9 mouse cellular contexts compared by ENCODE assay signal in genomic region chr7:30532931-30533330, GRCm38 (mm10). TPM values are rescaled to one million over a fixed set of nuclear protein-coding genes. Genes with fewer than 3 reads are reported as not detected.
A peak's percentile ranks its signal among the peaks of the same experiment; 100 is the strongest.
DNase-seq lines count a peak whose midpoint lies in the region; ATAC-seq lines count a peak whose summit lies in the region.
"Had no signal": no experiment of that assay in that cellular context is flagged by ENCODE, and none has a peak within 500 bp of the region (broad histone marks: within the 10 kb centered on the region; RNA-seq: fewer than 3 reads in every experiment).

No protein-coding gene starts in this region.

- peak overlapping the region; percentile 70 for H3K27ac ChIP-seq in embryonic facial prominence, embryonic 10.5 days (replicated peaks)
- peak overlapping the region; percentile 93; the same call in 1 of the 2 replicates for H3K27ac ChIP-seq in hindbrain, embryonic 12.5 days
- peak overlapping the region; percentile 97 for H3K27ac ChIP-seq in midbrain, embryonic 10.5 days (replicated peaks)

- peaks cover 56% of the 10 kb centered on the region for H3K36me3 ChIP-seq in embryonic facial prominence, embryonic 10.5 days (replicated peaks)
- peaks cover 48% of the 10 kb centered on the region for H3K36me3 ChIP-seq in hindbrain, embryonic 12.5 days
- H3K36me3 ChIP-seq in midbrain, embryonic 10.5 days = peaks cover 53% of the 10 kb centered on the region

- no peaks in the 10 kb centered on the region for H3K9me3 ChIP-seq in embryonic facial prominence, embryonic 10.5 days
- H3K9me3 ChIP-seq in hindbrain, embryonic 12.5 days (replicated peaks) = no peaks in the 10 kb centered on the region
- H3K9me3 ChIP-seq in midbrain, embryonic 10.5 days (replicated peaks) = no peaks in the 10 kb centered on the region
- H3K9me3 ChIP-seq: G1E had no signal

- peaks cover 16% of the 10 kb centered on the region for H3K27me3 ChIP-seq in embryonic facial prominence, embryonic 10.5 days (replicated peaks; ENCODE audit: low read depth, poor library complexity, severe bottlenecking)
- no peaks in the 10 kb centered on the region for H3K27me3 ChIP-seq in hindbrain, embryonic 12.5 days
- peaks cover 25% of the 10 kb centered on the region for H3K27me3 ChIP-seq in midbrain, embryonic 10.5 days (ENCODE audit: low read depth, poor library complexity, severe bottlenecking)

- peak overlapping the region; percentile 82 for H3K4me3 ChIP-seq in embryonic facial prominence, embryonic 10.5 days
- H3K4me3 ChIP-seq in hindbrain, embryonic 12.5 days = peak overlapping the region; percentile 77
- peak overlapping the region; percentile 67 for H3K4me3 ChIP-seq in midbrain, embryonic 10.5 days

- WGBS in embryonic facial prominence, embryonic 10.5 days = 13% methylated on average over 8 of the region's 8 CpGs
- 6% methylated on average over 8 of the region's 8 CpGs for WGBS in hindbrain, embryonic 12.5 days
- 16% methylated on average over 8 of the region's 8 CpGs for WGBS in midbrain, embryonic 10.5 days

- peak; percentile 57 for DNase-seq in layer of hippocampus, adult 9-11 months
- no peak for DNase-seq in layer of hippocampus, postnatal 25 days (ENCODE audit: extremely low spot score in 1 of 2, low spot score in 1 of 2)
- peak; percentile 49 for DNase-seq in embryonic facial prominence, embryonic 10.5 days (ENCODE audit: low spot score)
- DNase-seq in midbrain, embryonic 10.5 days (ENCODE audit: low spot score) = peak; percentile 49
- DNase-seq in right cerebral cortex, postnatal 25 days = no peak
- DNase-seq in urinary bladder, postnatal 25 days (ENCODE audit: low spot score) = no peak
- no peak for DNase-seq in cerebellum, adult 11-12 months

- H3K4me2 ChIP-seq in hindbrain, embryonic 12.5 days (replicated peaks) = peak overlapping the region; percentile 83

- ATAC-seq in hindbrain, embryonic 12.5 days (ENCODE audit: low FRiP score) = peak; percentile 21

- H3K4me1 ChIP-seq in embryonic facial prominence, embryonic 10.5 days = peaks cover 35% of the 10 kb centered on the region
- peaks cover 34% of the 10 kb centered on the region for H3K4me1 ChIP-seq in hindbrain, embryonic 12.5 days
- peaks cover 39% of the 10 kb centered on the region for H3K4me1 ChIP-seq in midbrain, embryonic 10.5 days

- peak overlapping the region; percentile 96 for H3K9ac ChIP-seq in hindbrain, embryonic 12.5 days

RNA-seq across cellular contexts. Expression of gene Arhgap33, which starts 1.9 kb away (rescaled TPM):
- total RNA-seq in layer of hippocampus, postnatal 25 days (2021) = 100 to 1,000 TPM; 103 to 132 TPM
- polyA plus RNA-seq in embryonic facial prominence, embryonic 10.5 days (2016; fragmentation: Nextera tagmentation; extraction: Ambion mirVana) = 24.8 and 25.2 TPM in 2 replicates
- 88.6 and 98.9 TPM in 2 replicates for polyA plus RNA-seq in hindbrain, embryonic 12.5 days (2016; fragmentation: Nextera tagmentation; extraction: Ambion mirVana)
- polyA plus RNA-seq in midbrain, embryonic 10.5 days (2016; fragmentation: Nextera tagmentation; extraction: Ambion mirVana) = 36.6 and 62.0 TPM in 2 replicates

RNA-seq across cellular contexts. Expression of gene Hspb6, which starts 19.0 kb away (rescaled TPM):
- 1 to 10 TPM; 3.4 to 4.3 TPM for total RNA-seq in layer of hippocampus, postnatal 25 days (2021)
- 4.1 and 5.6 TPM in 2 replicates for polyA plus RNA-seq in embryonic facial prominence, embryonic 10.5 days (2016; fragmentation: Nextera tagmentation; extraction: Ambion mirVana)
- polyA plus RNA-seq in hindbrain, embryonic 12.5 days (2016; fragmentation: Nextera tagmentation; extraction: Ambion mirVana) = 5.7 and 7.1 TPM in 2 replicates
- 6.1 and 6.2 TPM in 2 replicates for polyA plus RNA-seq in midbrain, embryonic 10.5 days (2016; fragmentation: Nextera tagmentation; extraction: Ambion mirVana)

RNA-seq across cellular contexts. Expression of gene Proser3, which starts 19.2 kb away (rescaled TPM):
- 1 to 10 TPM; 3.5 to 3.6 TPM for total RNA-seq in layer of hippocampus, postnatal 25 days (2021)
- 17.7 TPM in 2 replicates for polyA plus RNA-seq in embryonic facial prominence, embryonic 10.5 days (2016; fragmentation: Nextera tagmentation; extraction: Ambion mirVana)
- polyA plus RNA-seq in hindbrain, embryonic 12.5 days (2016; fragmentation: Nextera tagmentation; extraction: Ambion mirVana) = 11.3 and 12.6 TPM in 2 replicates
- polyA plus RNA-seq in midbrain, embryonic 10.5 days (2016; fragmentation: Nextera tagmentation; extraction: Ambion mirVana) = 13.4 and 17.1 TPM in 2 replicates

RNA-seq across cellular contexts. Expression of gene Lin37, which starts 26.7 kb away (rescaled TPM):
- total RNA-seq in layer of hippocampus, postnatal 25 days (2021) = 10 to 100 TPM; 36.8 to 44.9 TPM
- 42.5 and 45.2 TPM in 2 replicates for polyA plus RNA-seq in embryonic facial prominence, embryonic 10.5 days (2016; fragmentation: Nextera tagmentation; extraction: Ambion mirVana)
- polyA plus RNA-seq in hindbrain, embryonic 12.5 days (2016; fragmentation: Nextera tagmentation; extraction: Ambion mirVana) = 52.4 and 55.2 TPM in 2 replicates
- polyA plus RNA-seq in midbrain, embryonic 10.5 days (2016; fragmentation: Nextera tagmentation; extraction: Ambion mirVana) = 45.9 and 46.7 TPM in 2 replicates

RNA-seq across cellular contexts. Expression of gene U2af1l4, which starts 30.2 kb away (rescaled TPM):
- total RNA-seq in layer of hippocampus, postnatal 25 days (2021) = 10 to 100 TPM; 69.8 to 72.5 TPM
- 91.5 and 94.9 TPM in 2 replicates for polyA plus RNA-seq in embryonic facial prominence, embryonic 10.5 days (2016; fragmentation: Nextera tagmentation; extraction: Ambion mirVana)
- 80.6 and 87.5 TPM in 2 replicates for polyA plus RNA-seq in hindbrain, embryonic 12.5 days (2016; fragmentation: Nextera tagmentation; extraction: Ambion mirVana)
- 93.2 and 99.5 TPM in 2 replicates for polyA plus RNA-seq in midbrain, embryonic 10.5 days (2016; fragmentation: Nextera tagmentation; extraction: Ambion mirVana)

Comparison
In these comparisons a context has a peak if more than half of its experiments do, and no peak if none do; other contexts are left out.
1. DNase-seq: peak in layer of hippocampus, adult 9-11 months (single experiment), embryonic facial prominence, embryonic 10.5 days (single experiment) and midbrain, embryonic 10.5 days (single experiment); none in layer of hippocampus, postnatal 25 days (0 of 2), right cerebral cortex, postnatal 25 days (single experiment), urinary bladder, postnatal 25 days (single experiment) and cerebellum, adult 11-12 months (single experiment).
2. Peak in every context shown above with its lines, with median percentiles within 50 percentile points of each other: H3K27ac ChIP-seq and H3K4me3 ChIP-seq.